Mouse (Mus musculus) granulocyte monocyte progenitor cell, adult 5-6 weeks (primary cell): Measurements from ENCODE around the gene Pfkfb1. TPM values are rescaled to one million over a fixed set of nuclear protein-coding genes. Genes with fewer than 3 reads are reported as not detected.

ENCODE experiments used
- ATAC-seq: replicated peaks from 2 replicates; pipeline ENCODE4 v1.8.0; 2016; ENCODE audit warnings: mild to moderate bottlenecking, moderate TSS enrichment, inconsistent platforms; ENCODE audit not compliant: poor library complexity, severe bottlenecking
- total RNA-seq, 2 experiments: library from RNA; stranded (forward) in 1 of 2; stranded (reverse) in 1 of 2; fragments of 200-712, 200-1000 nt in 1 of 2; fragments of >200 nt in 1 of 2; fragmentation: Nextera tagmentation in 1 of 2; gene quantifications; 2 replicates each; pipeline ENCODE4 v1.2.3; 2014 to 2017

The Pfkfb1 gene
- total RNA-seq, 2 experiments from 2014 or later, result 9.0 to 10.5 TPM

GRCm38 (mm10) chrX:150662809-150663208 lies 74.8 kb downstream of the Pfkfb1 start:
- ATAC-seq, result no peak

- ATAC-seq, result no peak
Observed at GRCm38 (mm10) chrX:150677505-150677904, 89.5 kb downstream of the Pfkfb1 start.

Other genes with a start within 250 kb of the Pfkfb1 start
- 15.3 and 16.2 TPM in 2 replicates for gene Tmem29, start 129.1 kb upstream of the Pfkfb1 start, total RNA-seq (2014; fragmentation: Nextera tagmentation)
- gene Tmem29, start 129.1 kb upstream of the Pfkfb1 start, total RNA-seq (2017), result 24.3 and 27.2 TPM in 2 replicates
- gene Alas2, start 40.9 kb upstream of the Pfkfb1 start, total RNA-seq (2014; fragmentation: Nextera tagmentation), result not detected in 2 replicates
- gene Alas2, start 40.9 kb upstream of the Pfkfb1 start, total RNA-seq (2017), result not detected in 2 replicates
- 21.4 and 25.4 TPM in 2 replicates for gene Apex2, start 1.6 kb downstream of the Pfkfb1 start, total RNA-seq (2014; fragmentation: Nextera tagmentation)
- gene Apex2, start 1.6 kb downstream of the Pfkfb1 start, total RNA-seq (2017), result 6.3 and 7.5 TPM in 2 replicates
- not detected in 2 replicates for gene Tro, start 69.4 kb downstream of the Pfkfb1 start, total RNA-seq (2014; fragmentation: Nextera tagmentation)
- gene Tro, start 69.4 kb downstream of the Pfkfb1 start, total RNA-seq (2017), result not detected in 2 replicates
- gene Maged2, start 226.1 kb downstream of the Pfkfb1 start, total RNA-seq (2014; fragmentation: Nextera tagmentation), result 3.3 and 3.8 TPM in 2 replicates
- 7.5 and 10.7 TPM in 2 replicates for gene Maged2, start 226.1 kb downstream of the Pfkfb1 start, total RNA-seq (2017)